Mouse (Mus musculus): ENCODE results near the gene Rcc2. TPM values are rescaled to one million over a fixed set of nuclear protein-coding genes. Genes with fewer than 3 reads are reported as not detected.
A peak's percentile ranks its signal among the peaks of the same experiment; 100 is the strongest.

Gene Rcc2
- polyA plus RNA-seq, 1 experiment from 2014 or later = 47.0 TPM

- no peak overlapping the region for H3K27ac ChIP-seq (replicated peaks)
- 12% methylated on average over 9 of the region's 9 CpGs for WGBS
- H3K4me2 ChIP-seq (replicated peaks) = no peak overlapping the region
- H3K9ac ChIP-seq = no peak overlapping the region
- ATAC-seq (ENCODE audit: insufficient number of reproducible peaks, low FRiP score, low TSS enrichment, low read depth) = no peak
- 0 out of 2 replicates have a peak, but pooled peaks cover under 1% of the 10 kb centered on the region for H3K4me1 ChIP-seq
- H3K36me3 ChIP-seq = no peaks in the 10 kb centered on the region
- H3K27me3 ChIP-seq = no peaks in the 10 kb centered on the region
- no peak overlapping the region for H3K4me3 ChIP-seq (replicated peaks)
- no peaks in the 10 kb centered on the region for H3K9me3 ChIP-seq (replicated peaks)
Measured at GRCm38 (mm10) chr4:140763158-140763557, 62.8 kb downstream of the Rcc2 start.

- no peak for ATAC-seq (ENCODE audit: insufficient number of reproducible peaks, low FRiP score, low TSS enrichment, low read depth)
- WGBS = 78% methylated on average over 3 of the region's 3 CpGs
- Histone ChIP-seq H3K27ac (replicated peaks) (no peak overlapping the region), H3K4me1 (0 out of 2 replicates have a peak, but pooled peaks cover 7% of the 10 kb centered on the region), H3K9me3 (replicated peaks) (no peaks in the 10 kb centered on the region), H3K9ac (no peak overlapping the region), H3K27me3 (no peaks in the 10 kb centered on the region), H3K4me2 (replicated peaks) (no peak overlapping the region), H3K36me3 (no peaks in the 10 kb centered on the region), H3K4me3 (replicated peaks) (no peak overlapping the region)
Measured at GRCm38 (mm10) chr4:140765936-140766335, 65.6 kb downstream of the Rcc2 start.

GRCm38 (mm10) chr4:140768973-140769372, 68.6 kb downstream of the Rcc2 start:
- no peak overlapping the region for H3K4me2 ChIP-seq (replicated peaks)
- H3K27me3 ChIP-seq = no peaks in the 10 kb centered on the region
- no peak for ATAC-seq (ENCODE audit: insufficient number of reproducible peaks, low FRiP score, low TSS enrichment, low read depth)
- H3K4me1 ChIP-seq = 0 out of 2 replicates have a peak, but pooled peaks cover 7% of the 10 kb centered on the region
- H3K4me3 ChIP-seq (replicated peaks) = no peak overlapping the region
- no peak overlapping the region for H3K9ac ChIP-seq
- 80% methylated on average over 5 of the region's 5 CpGs for WGBS
- no peaks in the 10 kb centered on the region for H3K9me3 ChIP-seq (replicated peaks)
- H3K36me3 ChIP-seq = no peaks in the 10 kb centered on the region
- H3K27ac ChIP-seq (replicated peaks) = no peak overlapping the region

- Histone ChIP-seq H3K36me3 (no peaks in the 10 kb centered on the region), H3K27ac (replicated peaks) (no peak overlapping the region), H3K27me3 (no peaks in the 10 kb centered on the region), H3K9me3 (replicated peaks) (no peaks in the 10 kb centered on the region), H3K4me1 (0 out of 2 replicates have a peak, but pooled peaks cover 7% of the 10 kb centered on the region), H3K4me2 (replicated peaks) (peak overlapping the region; percentile 37), H3K4me3 (replicated peaks) (peak overlapping the region; percentile 26), H3K9ac (no peak overlapping the region)
- no peak for ATAC-seq (ENCODE audit: insufficient number of reproducible peaks, low FRiP score, low TSS enrichment, low read depth)
- WGBS = 4% methylated on average over 13 of the region's 13 CpGs
Measured at GRCm38 (mm10) chr4:140770433-140770832, 70.1 kb downstream of the Rcc2 start.

GRCm38 (mm10) chr4:140771091-140771490, 70.8 kb downstream of the Rcc2 start:
- H3K9me3 ChIP-seq (replicated peaks) = no peaks in the 10 kb centered on the region
- no peak overlapping the region for H3K9ac ChIP-seq
- ATAC-seq (ENCODE audit: insufficient number of reproducible peaks, low FRiP score, low TSS enrichment, low read depth) = no peak
- no peak overlapping the region for H3K4me2 ChIP-seq (replicated peaks)
- H3K36me3 ChIP-seq = no peaks in the 10 kb centered on the region
- H3K27ac ChIP-seq (replicated peaks) = no peak overlapping the region
- H3K4me3 ChIP-seq (replicated peaks) = no peak overlapping the region
- 19% methylated on average over 4 of the region's 4 CpGs for WGBS
- 0 out of 2 replicates have a peak, but pooled peaks cover 7% of the 10 kb centered on the region for H3K4me1 ChIP-seq
- H3K27me3 ChIP-seq = no peaks in the 10 kb centered on the region

Small RNA genes within 50 kb of the gene (microRNA-seq; reads per million reads assigned to microRNA genes)
- gene Gm23045 (ENCODE audit: borderline number of aligned reads) = not detected
- gene Gm25951 (ENCODE audit: borderline number of aligned reads) = not detected

Other genes with a start within 250 kb of the Rcc2 start
- 17.0 and 18.6 TPM in 2 replicates for gene Arhgef10l, start 34.5 kb upstream of the Rcc2 start, polyA plus RNA-seq (2015; fragmentation: Nextera tagmentation; extraction: Ambion mirVana)
- gene Padi6, start 42.1 kb downstream of the Rcc2 start, polyA plus RNA-seq (2015; fragmentation: Nextera tagmentation; extraction: Ambion mirVana) = not detected in 2 replicates
- gene Padi4, start 73.7 kb downstream of the Rcc2 start, polyA plus RNA-seq (2015; fragmentation: Nextera tagmentation; extraction: Ambion mirVana) = 1.7 and 1.9 TPM in 2 replicates
- gene Padi3, start 110.1 kb downstream of the Rcc2 start, polyA plus RNA-seq (2015; fragmentation: Nextera tagmentation; extraction: Ambion mirVana) = 2.4 and 4.4 TPM in 2 replicates
- gene Padi1, start 145.2 kb downstream of the Rcc2 start, polyA plus RNA-seq (2015; fragmentation: Nextera tagmentation; extraction: Ambion mirVana) = 0.85 and 1.0 TPM in 2 replicates
- gene Padi2, start 205.8 kb downstream of the Rcc2 start, polyA plus RNA-seq (2015; fragmentation: Nextera tagmentation; extraction: Ambion mirVana) = 15.3 and 21.4 TPM in 2 replicates

Measured in embryonic facial prominence, embryonic 15.5 days (tissue).